Mouse (Mus musculus): ENCODE measurements around the gene Pnpla1. TPM values are rescaled to one million over a fixed set of nuclear protein-coding genes. Genes with fewer than 3 reads are reported as not detected.
"Not testable (repeated sequence)": the region's sequence is repeated elsewhere in the genome, so short reads cannot be mapped to it uniquely, and the experiment has no call there.

Pnpla1 gene
- not detected for total RNA-seq (2021)
- polyA plus RNA-seq (2012; rRNA removed): 0.02 TPM in 1 of 2 replicates, not detected in the other
- long read RNA-seq: 0 reads

DNA sequence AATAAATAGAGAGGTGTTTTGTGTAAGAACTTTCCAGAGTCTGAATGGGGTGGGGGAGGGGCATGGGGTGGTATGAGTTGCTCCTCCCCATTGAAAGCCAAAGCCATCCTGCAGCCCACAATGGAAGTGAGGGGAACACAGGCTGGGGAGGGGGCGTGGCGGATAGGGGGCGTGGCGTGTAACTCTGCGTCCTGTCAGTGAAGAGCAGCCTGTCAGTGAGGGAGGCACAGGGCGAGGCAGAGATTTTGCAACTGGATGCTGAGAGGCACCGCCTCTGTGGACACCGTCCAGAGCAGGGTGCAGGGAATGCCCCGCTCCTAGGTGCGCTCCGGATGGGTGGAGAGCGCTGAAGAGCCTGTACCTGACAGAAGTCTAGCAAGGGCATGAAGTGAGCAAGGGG, at the start of gene Pnpla1:
Pnpla1 (plus strand) TSS at position 207 of the 400 bp plus-strand sequence.
- no peaks in the 10 kb centered on the region for H3K36me3 ChIP-seq (ENCODE audit: control insufficient read depth, insufficient read depth, low read length)
- TF ChIP-seq CTCF (IDR thresholded peaks at IDR 0.05): no peak
- TF ChIP-seq EP300 (IDR thresholded peaks at IDR 0.05; ENCODE audit: insufficient read depth, low read depth, low read length): no peak
- no peak for TF ChIP-seq POLR2A (IDR thresholded peaks at IDR 0.05; ENCODE audit: insufficient read depth, low read depth, low read length)
- H3K79me2 ChIP-seq (replicated peaks; ENCODE audit: control insufficient read depth, insufficient read depth, low read length): no peaks in the 10 kb centered on the region
- no peak within 1 kb of the TSS for H3K4me3 ChIP-seq
- H3K4me1 ChIP-seq (ENCODE audit: control insufficient read depth, insufficient read depth, low read length): no peaks in the 10 kb centered on the region
- peak in 1 of 2 experiments; percentile 13 for DNase-seq
- 41% methylated on average over 12 of the region's 12 CpGs for WGBS
- H3K27ac ChIP-seq: no peak within 1 kb of the TSS
- intact Hi-C loops (cut with DNase I): no loop called here
- H3K9ac ChIP-seq (ENCODE audit: low read depth, low read length): no peak within 1 kb of the TSS
- no peaks in the 10 kb centered on the region for H3K27me3 ChIP-seq (ENCODE audit: control insufficient read depth, insufficient read depth, low read length)

DNA sequence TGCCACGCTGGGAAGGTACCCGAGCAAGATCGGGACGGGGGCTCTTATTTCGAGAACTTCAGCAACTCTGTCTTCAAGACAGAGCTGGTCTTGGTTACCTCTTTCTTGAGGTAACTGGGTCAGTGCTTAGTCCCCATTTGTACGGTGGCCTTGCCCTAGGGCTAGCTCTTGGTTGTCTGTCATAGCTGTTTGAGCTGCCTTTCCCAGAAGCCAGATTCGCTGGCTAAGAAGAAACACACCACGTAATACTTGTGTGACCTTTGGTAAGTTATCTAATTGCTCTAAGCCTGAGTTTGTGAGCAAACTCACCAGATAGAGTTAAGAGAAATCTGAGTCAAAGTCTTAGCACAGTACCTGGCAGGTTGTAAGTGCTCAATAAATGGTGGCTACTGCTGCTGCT, 49.5 kb upstream of the Pnpla1 start:
- H3K27ac ChIP-seq: no peak overlapping the region
- TF ChIP-seq POLR2A (IDR thresholded peaks at IDR 0.05; ENCODE audit: insufficient read depth, low read depth, low read length) (no peak), CTCF (IDR thresholded peaks at IDR 0.05) (no peak), EP300 (IDR thresholded peaks at IDR 0.05; ENCODE audit: insufficient read depth, low read depth, low read length) (no peak)
- H3K4me1 ChIP-seq (ENCODE audit: control insufficient read depth, insufficient read depth, low read length): no peaks in the 10 kb centered on the region
- 96% methylated on average over 8 of the region's 8 CpGs for WGBS
- no peak for DNase-seq
- H3K79me2 ChIP-seq (replicated peaks; ENCODE audit: control insufficient read depth, insufficient read depth, low read length): no peaks in the 10 kb centered on the region; the same call in 1 of the 2 replicates
- no peaks in the 10 kb centered on the region for H3K36me3 ChIP-seq (ENCODE audit: control insufficient read depth, insufficient read depth, low read length)
- H3K4me3 ChIP-seq: no peak overlapping the region
- H3K27me3 ChIP-seq (ENCODE audit: control insufficient read depth, insufficient read depth, low read length): no peaks in the 10 kb centered on the region
- intact Hi-C loops (cut with DNase I): no loop called here
- no peak overlapping the region for H3K9ac ChIP-seq (ENCODE audit: low read depth, low read length)

DNA sequence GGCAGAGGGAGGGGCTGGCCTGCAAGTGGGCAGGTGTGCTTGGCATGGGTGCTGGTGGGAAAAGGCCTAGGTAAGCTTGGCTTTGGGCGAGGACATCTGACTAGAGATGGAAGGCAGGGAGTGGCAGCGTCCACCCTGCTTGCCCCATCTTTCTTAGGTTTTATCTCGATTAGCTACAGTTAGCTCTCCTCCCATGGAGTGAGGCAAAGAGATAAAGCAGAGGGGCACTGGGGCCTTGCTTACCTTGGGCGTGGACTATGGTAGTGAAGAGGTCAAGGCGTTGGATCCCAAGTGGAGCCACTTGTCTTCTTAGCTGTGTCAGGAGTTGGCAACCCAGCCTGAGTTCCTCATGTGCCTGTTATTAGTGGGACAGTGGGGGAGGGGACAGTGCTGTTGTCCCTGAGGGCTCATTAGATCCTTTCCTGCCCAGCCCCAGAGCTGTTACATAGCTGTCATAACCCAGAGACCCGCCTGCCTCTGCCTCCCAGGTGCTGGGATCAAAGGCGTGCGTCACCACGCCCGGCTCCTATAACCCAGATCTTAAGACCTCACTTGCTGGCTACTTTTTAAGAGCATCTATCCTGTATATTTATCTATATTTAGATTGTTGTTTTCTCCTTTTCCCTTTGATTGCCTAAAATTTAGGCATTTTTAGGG, 48.9 kb upstream of the Pnpla1 start:
- intact Hi-C loops (cut with DNase I): no loop called here
- Histone ChIP-seq H3K4me1 (ENCODE audit: control insufficient read depth, insufficient read depth, low read length) (no peaks in the 10 kb centered on the region), H3K79me2 (replicated peaks; ENCODE audit: control insufficient read depth, insufficient read depth, low read length) (no peaks in the 10 kb centered on the region; the same call in 1 of the 2 replicates), H3K4me3 (no peak overlapping the region), H3K27ac (no peak overlapping the region), H3K36me3 (ENCODE audit: control insufficient read depth, insufficient read depth, low read length) (no peaks in the 10 kb centered on the region), H3K9ac (ENCODE audit: low read depth, low read length) (no peak overlapping the region), H3K27me3 (ENCODE audit: control insufficient read depth, insufficient read depth, low read length) (no peaks in the 10 kb centered on the region)
- TF ChIP-seq CTCF (IDR thresholded peaks at IDR 0.05) (no peak), EP300 (IDR thresholded peaks at IDR 0.05; ENCODE audit: insufficient read depth, low read depth, low read length) (no peak), POLR2A (IDR thresholded peaks at IDR 0.05; ENCODE audit: insufficient read depth, low read depth, low read length) (no peak)
- no peak for DNase-seq
- 87% methylated on average over 10 of the region's 10 CpGs for WGBS

DNA sequence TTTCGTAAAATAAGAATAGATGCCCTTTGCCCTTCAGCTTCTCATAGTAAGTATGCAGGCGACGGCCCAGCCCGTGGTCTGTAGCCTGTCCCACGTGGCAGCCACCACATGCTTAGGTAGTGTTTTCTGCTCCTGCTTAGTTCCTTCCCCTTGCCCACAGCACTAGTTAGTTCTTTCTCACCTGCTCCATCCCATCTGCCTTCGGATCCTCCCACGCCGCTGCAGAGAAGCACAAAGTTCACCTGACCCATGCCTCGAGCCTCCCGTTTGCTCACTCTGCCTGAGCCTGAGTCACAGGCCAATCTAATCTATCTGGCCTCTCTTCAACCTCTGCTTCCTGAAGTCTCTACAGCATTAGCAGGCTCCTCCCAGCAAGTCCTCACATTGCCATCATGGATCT, 45.9 kb upstream of the Pnpla1 start:
- Histone ChIP-seq H3K4me3 (no peak overlapping the region), H3K27me3 (ENCODE audit: control insufficient read depth, insufficient read depth, low read length) (no peaks in the 10 kb centered on the region), H3K27ac (no peak overlapping the region), H3K9ac (ENCODE audit: low read depth, low read length) (no peak overlapping the region), H3K79me2 (replicated peaks; ENCODE audit: control insufficient read depth, insufficient read depth, low read length) (no peaks in the 10 kb centered on the region), H3K36me3 (ENCODE audit: control insufficient read depth, insufficient read depth, low read length) (no peaks in the 10 kb centered on the region), H3K4me1 (ENCODE audit: control insufficient read depth, insufficient read depth, low read length) (no peaks in the 10 kb centered on the region)
- TF ChIP-seq EP300 (IDR thresholded peaks at IDR 0.05; ENCODE audit: insufficient read depth, low read depth, low read length): no peak
- no peak for TF ChIP-seq POLR2A (IDR thresholded peaks at IDR 0.05; ENCODE audit: insufficient read depth, low read depth, low read length)
- TF ChIP-seq CTCF (IDR thresholded peaks at IDR 0.05): no peak
- intact Hi-C loops (cut with DNase I): no loop called here
- 88% methylated on average over 10 of the region's 10 CpGs for WGBS
- no peak for DNase-seq

DNA sequence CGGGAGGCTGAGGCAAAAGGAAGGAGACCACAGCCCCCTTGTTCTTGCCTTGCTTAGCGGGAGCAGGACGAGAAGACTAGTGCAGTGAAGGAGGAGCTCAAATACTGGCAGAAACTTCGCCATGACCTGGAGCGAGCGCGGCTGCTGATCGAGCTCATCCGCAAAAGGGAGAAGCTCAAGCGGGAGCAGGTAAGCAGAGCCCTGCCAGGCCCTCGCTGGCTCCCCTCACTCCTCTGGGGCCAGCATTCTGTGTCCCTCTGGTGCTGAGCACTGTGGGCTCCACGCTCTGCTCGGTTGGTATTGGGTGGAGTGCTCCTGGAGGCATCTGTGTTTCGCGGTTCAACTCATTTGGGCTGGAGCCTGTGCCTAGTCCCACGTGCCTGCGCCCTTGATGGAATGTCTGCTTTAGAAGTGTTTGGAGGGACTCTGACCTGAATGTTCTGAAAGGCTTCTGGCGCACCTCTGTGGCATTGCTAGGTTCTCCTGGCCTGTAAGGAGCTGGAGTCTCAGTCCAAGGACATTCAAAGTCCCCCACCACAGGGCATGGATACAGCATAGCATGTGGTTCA, 43.6 kb upstream of the Pnpla1 start:
- H3K4me1 ChIP-seq (ENCODE audit: control insufficient read depth, insufficient read depth, low read length): no peaks in the 10 kb centered on the region
- H3K27me3 ChIP-seq (ENCODE audit: control insufficient read depth, insufficient read depth, low read length): no peaks in the 10 kb centered on the region
- H3K79me2 ChIP-seq (replicated peaks; ENCODE audit: control insufficient read depth, insufficient read depth, low read length): no peaks in the 10 kb centered on the region
- intact Hi-C loops (cut with DNase I): no loop called here
- no peak for DNase-seq
- H3K4me3 ChIP-seq: no peak overlapping the region
- H3K9ac ChIP-seq (ENCODE audit: low read depth, low read length): no peak overlapping the region
- no peaks in the 10 kb centered on the region for H3K36me3 ChIP-seq (ENCODE audit: control insufficient read depth, insufficient read depth, low read length)
- TF ChIP-seq CTCF (IDR thresholded peaks at IDR 0.05) (no peak), EP300 (IDR thresholded peaks at IDR 0.05; ENCODE audit: insufficient read depth, low read depth, low read length) (no peak), POLR2A (IDR thresholded peaks at IDR 0.05; ENCODE audit: insufficient read depth, low read depth, low read length) (no peak)
- WGBS: 87% methylated on average over 18 of the region's 18 CpGs
- H3K27ac ChIP-seq: no peak overlapping the region

DNA sequence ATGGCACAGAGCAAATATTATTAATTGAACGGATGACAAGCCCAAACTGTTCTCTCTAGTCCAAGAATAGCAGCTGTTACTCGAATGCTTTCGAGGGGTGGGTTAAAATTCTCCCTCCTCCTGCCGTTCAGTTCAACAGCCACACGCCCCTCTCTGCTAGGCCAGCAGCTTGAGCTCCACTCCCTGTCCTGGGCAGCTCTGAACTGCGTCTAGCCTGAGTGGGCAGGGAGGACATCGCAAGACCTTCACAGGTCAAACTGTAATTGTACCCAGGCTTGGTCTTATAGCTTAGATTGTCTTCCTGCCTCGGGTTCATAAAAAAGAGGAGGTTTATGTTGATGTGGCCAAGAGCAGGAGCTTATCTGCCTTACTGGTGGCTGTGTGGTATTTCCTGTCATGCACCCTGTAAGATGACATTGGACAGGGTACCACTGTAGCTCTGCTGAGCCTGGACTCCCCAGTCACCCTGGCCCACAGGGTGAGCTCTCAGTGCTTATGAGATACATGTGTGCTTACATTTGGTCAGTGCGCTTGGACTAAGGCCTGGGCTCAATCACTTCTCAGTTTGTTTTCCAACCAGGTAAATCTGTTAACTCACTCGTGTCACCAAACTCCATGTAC, 42.7 kb upstream of the Pnpla1 start:
- Histone ChIP-seq H3K9ac (ENCODE audit: low read depth, low read length) (no peak overlapping the region), H3K27ac (no peak overlapping the region), H3K79me2 (replicated peaks; ENCODE audit: control insufficient read depth, insufficient read depth, low read length) (no peaks in the 10 kb centered on the region), H3K4me1 (ENCODE audit: control insufficient read depth, insufficient read depth, low read length) (no peaks in the 10 kb centered on the region), H3K36me3 (ENCODE audit: control insufficient read depth, insufficient read depth, low read length) (no peaks in the 10 kb centered on the region), H3K4me3 (no peak overlapping the region), H3K27me3 (ENCODE audit: control insufficient read depth, insufficient read depth, low read length) (no peaks in the 10 kb centered on the region)
- no peak for DNase-seq
- 41% methylated on average over 10 of the region's 10 CpGs for whole genome bisulfite sequencing
- TF ChIP-seq EP300 (IDR thresholded peaks at IDR 0.05; ENCODE audit: insufficient read depth, low read depth, low read length) (no peak), POLR2A (IDR thresholded peaks at IDR 0.05; ENCODE audit: insufficient read depth, low read depth, low read length) (no peak), CTCF (IDR thresholded peaks at IDR 0.05) (no peak)
- intact Hi-C loops (cut with DNase I): no loop called here

DNA sequence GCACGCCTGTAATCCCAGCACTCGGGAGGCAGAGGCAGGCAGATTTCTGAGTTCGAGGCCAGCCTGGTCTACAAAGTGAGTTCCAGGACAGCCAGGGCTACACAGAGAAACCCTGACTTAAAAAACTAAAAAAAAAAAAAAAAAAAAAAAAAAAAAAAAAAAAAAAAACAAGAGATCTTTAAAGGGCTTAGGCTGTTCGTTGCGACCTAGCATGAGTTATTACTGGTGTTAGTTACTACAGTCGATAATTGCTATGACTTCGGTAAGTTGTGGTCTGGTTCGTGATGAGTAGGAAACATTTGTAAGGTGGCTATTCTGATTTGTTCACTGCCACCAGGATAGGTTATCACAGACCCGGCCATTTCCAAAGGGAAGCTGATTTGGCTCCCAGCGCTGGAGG, 41.9 kb upstream of the Pnpla1 start:
- H3K79me2 ChIP-seq (replicated peaks; ENCODE audit: control insufficient read depth, insufficient read depth, low read length); H3K9ac ChIP-seq (ENCODE audit: low read depth, low read length); H3K27me3 ChIP-seq (ENCODE audit: control insufficient read depth, insufficient read depth, low read length); DNase-seq; H3K27ac ChIP-seq; H3K36me3 ChIP-seq (ENCODE audit: control insufficient read depth, insufficient read depth, low read length); H3K4me1 ChIP-seq (ENCODE audit: control insufficient read depth, insufficient read depth, low read length); H3K4me3 ChIP-seq; intact Hi-C loops (cut with DNase I): not testable (repeated sequence)
- WGBS: 92% methylated on average over 10 of the region's 10 CpGs
